Mouse (Mus musculus) kidney, embryonic 15.5 days (tissue): ENCODE results near the gene Unc45b. TPM values are rescaled to one million over a fixed set of nuclear protein-coding genes. Genes with fewer than 3 reads are reported as not detected.

Experiments
- ATAC-seq: fragments of 200-750 bp; cut with Nextera tagmentation; replicated peaks from 2 replicates; pipeline ENCODE4 v1.8.0; 2017; ENCODE audit warnings: moderate TSS enrichment; ENCODE audit not compliant: low FRiP score
- H3K27ac ChIP-seq: fragments of 300-500 bp; sonication (generic); 2 replicates; pipeline ENCODE4 v1.5.1; 2015; ENCODE audit warnings: mild to moderate bottlenecking, inconsistent platforms
- H3K27me3 ChIP-seq: fragments of 300-500 bp; sonication (generic); 2 replicates; pipeline ENCODE4 v1.6.1; 2015; ENCODE audit warnings: inconsistent platforms
- H3K36me3 ChIP-seq: fragments of 300-500 bp; sonication (generic); 2 replicates; pipeline ENCODE4 v1.6.1; 2015; ENCODE audit warnings: inconsistent platforms
- H3K4me1 ChIP-seq: fragments of 300-500 bp; sonication (generic); 2 replicates; pipeline ENCODE4 v1.6.1; 2015; ENCODE audit warnings: inconsistent platforms
- H3K4me2 ChIP-seq: fragments of 300-500 bp; sonication (generic); 2 replicates; pipeline ENCODE4 v1.6.1; 2015; ENCODE audit warnings: moderate library complexity, mild to moderate bottlenecking, inconsistent platforms
- H3K4me3 ChIP-seq: fragments of 300-500 bp; sonication (generic); replicated peaks from 2 replicates; pipeline ENCODE4 v1.5.1; 2015; ENCODE audit warnings: mild to moderate bottlenecking, inconsistent platforms
- H3K9ac ChIP-seq: fragments of 300-500 bp; sonication (generic); 2 replicates; pipeline ENCODE4 v1.6.1; 2015; ENCODE audit warnings: mild to moderate bottlenecking, inconsistent platforms
- H3K9me3 ChIP-seq: fragments of 300-500 bp; sonication (generic); replicated peaks from 2 replicates; pipeline ENCODE4 v1.6.1; 2016; ENCODE audit warnings: inconsistent platforms
- WGBS: fragments of 180-500 bp; shearing (Covaris S2); methylation state at CpG from one replicate; pipeline ENCODE4 v1.1.7; 2015; ENCODE audit warnings: mixed read lengths; 5-methylcytosine and 5-hydroxymethylcytosine counted together
- polyA plus RNA-seq: library from polyadenylated mRNA; unstranded; fragments of >200 nt; fragmentation: Nextera tagmentation; extraction: Ambion mirVana; gene quantifications from 2 replicates; pipeline ENCODE4 v1.2.1, GENCODE M21; 2015

The Unc45b gene
- 6.0 and 7.1 TPM in 2 replicates for polyA plus RNA-seq

- ATAC-seq = no peak
- H3K9me3 ChIP-seq = no peaks in the 10 kb centered on the region
- H3K9ac ChIP-seq = no peak within 1 kb of the TSS
- peaks cover 41% of the 10 kb centered on the region for H3K27me3 ChIP-seq
- H3K27ac ChIP-seq = no peak within 1 kb of the TSS
- no peak within 1 kb of the TSS for H3K4me2 ChIP-seq
- no peak within 1 kb of the TSS for H3K4me3 ChIP-seq
- peaks cover 16% of the 10 kb centered on the region for H3K36me3 ChIP-seq
- H3K4me1 ChIP-seq = peaks cover 12% of the 10 kb centered on the region
- WGBS = 89% methylated on average over 4 of the region's 4 CpGs
These were observed at the start of gene Unc45b for GRCm38 (mm10) chr11:82910250-82910649. Gene Unc45b, plus strand, starts transcription at chr11:82910550.

GRCm38 (mm10) chr11:82860759-82861158 lies 49.6 kb upstream of the Unc45b start:
- H3K4me3 ChIP-seq = no peak overlapping the region
- peaks cover 27% of the 10 kb centered on the region for H3K4me1 ChIP-seq
- H3K9ac ChIP-seq = no peak overlapping the region
- no peaks in the 10 kb centered on the region for H3K9me3 ChIP-seq
- H3K4me2 ChIP-seq = no peak overlapping the region
- no peak overlapping the region for H3K27ac ChIP-seq
- 80% methylated on average over 6 of the region's 6 CpGs for WGBS
- no peaks in the 10 kb centered on the region for H3K36me3 ChIP-seq
- H3K27me3 ChIP-seq = no peaks in the 10 kb centered on the region
- no peak for ATAC-seq

GRCm38 (mm10) chr11:82861558-82861957 lies 48.8 kb upstream of the Unc45b start:
- no peak overlapping the region for H3K9ac ChIP-seq
- H3K4me2 ChIP-seq = no peak overlapping the region
- WGBS = 62% methylated on average over 8 of the region's 8 CpGs
- H3K36me3 ChIP-seq = no peaks in the 10 kb centered on the region
- no peak overlapping the region for H3K4me3 ChIP-seq
- no peak overlapping the region for H3K27ac ChIP-seq
- no peak for ATAC-seq
- peaks cover 21% of the 10 kb centered on the region for H3K4me1 ChIP-seq
- H3K9me3 ChIP-seq = no peaks in the 10 kb centered on the region
- H3K27me3 ChIP-seq = no peaks in the 10 kb centered on the region

- peaks cover 17% of the 10 kb centered on the region for H3K4me1 ChIP-seq
- no peaks in the 10 kb centered on the region for H3K9me3 ChIP-seq
- ATAC-seq = no peak
- H3K27ac ChIP-seq = no peak overlapping the region
- H3K27me3 ChIP-seq = no peaks in the 10 kb centered on the region
- H3K36me3 ChIP-seq = no peaks in the 10 kb centered on the region
- H3K9ac ChIP-seq = no peak overlapping the region
- WGBS = 88% methylated on average over 9 of the region's 9 CpGs
- no peak overlapping the region for H3K4me2 ChIP-seq
- no peak overlapping the region for H3K4me3 ChIP-seq
These were observed 47.7 kb upstream of the Unc45b start for GRCm38 (mm10) chr11:82862638-82863037.

- WGBS = 89% methylated on average over 2 of the region's 2 CpGs
- H3K27me3 ChIP-seq = no peaks in the 10 kb centered on the region
- ATAC-seq = no peak
These were observed 47.3 kb upstream of the Unc45b start for GRCm38 (mm10) chr11:82863059-82863458.

GRCm38 (mm10) chr11:82863488-82863931 lies 46.8 kb upstream of the Unc45b start:
- H3K9me3 ChIP-seq = no peaks in the 10 kb centered on the region
- H3K36me3 ChIP-seq = no peaks in the 10 kb centered on the region
- no peak overlapping the region for H3K4me2 ChIP-seq
- no peak overlapping the region for H3K4me3 ChIP-seq
- ATAC-seq = no peak
- WGBS = 67% methylated on average over 4 of the region's 4 CpGs
- peak overlapping the region; percentile 28; the same call in 1 of the 2 replicates for H3K27ac ChIP-seq
- H3K4me1 ChIP-seq = peaks cover 17% of the 10 kb centered on the region
- H3K27me3 ChIP-seq = no peaks in the 10 kb centered on the region
- no peak overlapping the region for H3K9ac ChIP-seq

More at GRCm38 (mm10) chr11:82863059-82863458, 47.3 kb upstream of the Unc45b start:
- H3K4me1 ChIP-seq = peaks cover 17% of the 10 kb centered on the region
- H3K9ac ChIP-seq = no peak overlapping the region
- H3K27ac ChIP-seq = no peak overlapping the region
- H3K4me2 ChIP-seq = no peak overlapping the region
- no peaks in the 10 kb centered on the region for H3K9me3 ChIP-seq
- no peak overlapping the region for H3K4me3 ChIP-seq
- no peaks in the 10 kb centered on the region for H3K36me3 ChIP-seq

GRCm38 (mm10) chr11:82865957-82866356 lies 44.4 kb upstream of the Unc45b start:
- Histone ChIP-seq H3K27ac (no peak overlapping the region), H3K9me3 (no peaks in the 10 kb centered on the region), H3K9ac (no peak overlapping the region), H3K36me3 (no peaks in the 10 kb centered on the region), H3K4me1 (peaks cover 22% of the 10 kb centered on the region), H3K4me3 (no peak overlapping the region), H3K4me2 (no peak overlapping the region), H3K27me3 (no peaks in the 10 kb centered on the region)
- WGBS = 84% methylated on average over 10 of the region's 10 CpGs
- ATAC-seq = no peak

GRCm38 (mm10) chr11:82866850-82867564 lies 43.3 kb upstream of the Unc45b start:
- Histone ChIP-seq H3K9me3 (no peaks in the 10 kb centered on the region), H3K4me3 (no peak overlapping the region), H3K27me3 (no peaks in the 10 kb centered on the region), H3K4me2 (no peak overlapping the region), H3K36me3 (no peaks in the 10 kb centered on the region), H3K27ac (no peak overlapping the region), H3K4me1 (peaks cover 13% of the 10 kb centered on the region), H3K9ac (no peak overlapping the region)
- WGBS = 38% methylated on average over 7 of the region's 7 CpGs
- ATAC-seq = no peak

GRCm38 (mm10) chr11:82867956-82868355 lies 42.4 kb upstream of the Unc45b start:
- Histone ChIP-seq H3K27ac (no peak overlapping the region), H3K9me3 (no peaks in the 10 kb centered on the region), H3K36me3 (no peaks in the 10 kb centered on the region), H3K27me3 (no peaks in the 10 kb centered on the region), H3K4me1 (peaks cover 9% of the 10 kb centered on the region; the same call in 1 of the 2 replicates), H3K4me3 (no peak overlapping the region), H3K4me2 (no peak overlapping the region), H3K9ac (no peak overlapping the region)
- ATAC-seq = no peak
- 79% methylated on average over 5 of the region's 5 CpGs for WGBS

GRCm38 (mm10) chr11:82869506-82870172 lies 40.7 kb upstream of the Unc45b start:
- no peak for ATAC-seq
- H3K27me3 ChIP-seq = no peaks in the 10 kb centered on the region
- H3K9ac ChIP-seq = peak overlapping the region; percentile 72
- peak overlapping the region; percentile 93 for H3K27ac ChIP-seq
- no peaks in the 10 kb centered on the region for H3K9me3 ChIP-seq
- peak overlapping the region; percentile 77 for H3K4me2 ChIP-seq
- H3K36me3 ChIP-seq = no peaks in the 10 kb centered on the region
- 54% methylated on average over 9 of the region's 9 CpGs for WGBS
- H3K4me3 ChIP-seq = peak overlapping the region; percentile 96
- peaks cover 9% of the 10 kb centered on the region; the same call in 1 of the 2 replicates for H3K4me1 ChIP-seq

- ATAC-seq = peak; percentile 91
- WGBS = 1% methylated on average over 36 of the region's 36 CpGs
These were observed 39.9 kb upstream of the Unc45b start for GRCm38 (mm10) chr11:82870173-82871030.

More at GRCm38 (mm10) chr11:82870173-82871030, 39.9 kb upstream of the Unc45b start:
- H3K4me2 ChIP-seq = peak overlapping the region; percentile 77
- no peaks in the 10 kb centered on the region for H3K27me3 ChIP-seq
- H3K36me3 ChIP-seq = no peaks in the 10 kb centered on the region
- peak overlapping the region; percentile 72 for H3K9ac ChIP-seq
- H3K9me3 ChIP-seq = no peaks in the 10 kb centered on the region
- H3K27ac ChIP-seq = peak overlapping the region; percentile 93
- peak overlapping the region; percentile 96 for H3K4me3 ChIP-seq
- H3K4me1 ChIP-seq = peaks cover 9% of the 10 kb centered on the region; the same call in 1 of the 2 replicates
